Mouse (Mus musculus) lung, postnatal 4 days (tissue): ENCODE measurements at regions not wholly inside any gene's neighbourhood (a gene's known extent, or its start where the extent isn't known, plus 50 kb on each side); places are given as distances from the start of the nearest gene placed in this dataset.
A peak's percentile ranks its signal among the peaks of the same experiment; 100 is the strongest.

Experiments
- DNase-seq, 2 experiments: peaks; one replicate each; pipeline ENCODE4 v3.0.0; 2021

DNA sequence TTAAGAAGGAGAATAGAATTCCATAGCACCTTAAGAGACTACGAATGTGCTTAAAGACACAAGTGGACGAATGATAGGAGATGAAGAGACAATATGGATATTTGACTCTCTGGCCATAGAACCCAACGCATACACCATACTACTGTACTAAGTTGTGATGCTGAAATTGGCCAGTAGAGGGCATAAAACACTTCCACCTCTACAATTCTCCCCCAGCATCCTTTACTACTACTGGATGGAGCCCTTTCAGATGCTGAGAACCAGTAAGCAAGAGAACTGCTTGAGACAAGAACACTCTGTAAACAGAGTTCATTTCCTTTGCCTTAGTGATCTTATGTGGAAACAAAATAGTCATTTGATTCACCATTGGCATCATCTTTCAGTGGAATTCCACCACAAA, 96.9 kb upstream of the Col1a2 start:
- peak in 1 of 2 experiments; percentile 21 for DNase-seq

DNA sequence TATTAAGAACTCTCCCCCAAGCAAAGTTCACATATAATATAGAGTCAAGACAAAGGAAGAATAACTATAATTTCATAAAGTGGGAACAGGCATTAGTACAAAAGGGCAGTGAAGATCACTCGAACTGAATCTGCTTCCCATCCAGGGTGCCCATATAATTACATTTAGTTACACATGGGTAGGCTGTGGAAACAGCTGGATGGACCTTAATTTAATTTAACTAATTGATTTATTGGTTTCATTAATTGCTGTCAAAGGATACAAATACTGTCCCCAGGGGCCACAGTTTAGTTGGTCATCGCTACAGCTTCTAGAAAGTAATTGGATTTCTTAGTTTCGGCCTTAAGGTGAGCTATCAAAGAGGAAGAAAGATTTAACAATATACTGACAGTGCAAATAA, 91.4 kb upstream of the Col1a2 start:
- DNase-seq: no peak

DNA sequence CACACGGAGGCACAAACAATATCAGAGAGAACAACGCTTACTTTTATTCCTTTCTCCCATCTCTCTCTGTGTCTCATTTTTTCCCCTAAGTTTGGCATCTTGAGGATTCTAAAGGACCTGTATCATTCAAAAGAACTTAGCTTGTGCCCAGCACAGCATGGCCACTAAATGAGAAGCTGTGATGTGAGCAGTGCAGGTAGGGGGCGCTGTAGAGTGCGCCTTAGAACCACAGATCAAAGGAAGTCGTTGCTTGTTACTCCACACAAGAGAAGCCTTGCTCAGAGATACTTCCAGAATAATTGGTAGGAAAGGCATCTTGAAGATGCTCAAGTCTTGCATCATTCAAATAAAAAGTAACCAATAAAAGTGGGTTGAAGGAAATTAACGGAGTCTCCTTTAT, 90.4 kb upstream of the Col1a2 start:
- peak; percentile 56 to 64 for DNase-seq

GRCm38 (mm10) chr6:4415206-4415605, 89.4 kb upstream of the Col1a2 start:
- no peak for DNase-seq

DNA sequence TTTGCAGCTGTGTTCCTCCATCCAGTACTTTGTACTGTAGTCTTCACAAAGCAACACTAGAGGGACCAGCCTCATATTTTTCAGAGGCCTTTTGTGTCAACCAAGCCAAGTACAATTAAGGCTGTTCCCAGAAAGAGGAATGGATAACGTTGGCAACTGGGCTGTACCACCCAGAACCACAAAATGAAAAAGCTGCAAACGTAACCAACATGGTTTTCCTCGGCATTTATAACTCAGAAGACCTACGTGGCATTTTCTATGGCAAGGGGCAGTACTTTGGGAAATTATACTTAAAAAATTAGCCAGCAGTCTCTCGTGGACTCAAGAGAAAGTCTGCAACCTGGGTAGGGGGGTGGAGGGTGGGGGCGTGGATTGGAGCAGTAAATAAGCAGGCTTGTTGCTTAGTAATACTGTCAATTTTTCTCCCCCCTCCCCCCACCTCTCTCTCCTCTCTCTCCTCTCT, 87.3 kb upstream of the Col1a2 start:
- peak in 1 of 2 experiments; percentile 15 for DNase-seq

- no peak for DNase-seq
Observed at GRCm38 (mm10) chr6:4418376-4418775, 86.2 kb upstream of the Col1a2 start.

DNA sequence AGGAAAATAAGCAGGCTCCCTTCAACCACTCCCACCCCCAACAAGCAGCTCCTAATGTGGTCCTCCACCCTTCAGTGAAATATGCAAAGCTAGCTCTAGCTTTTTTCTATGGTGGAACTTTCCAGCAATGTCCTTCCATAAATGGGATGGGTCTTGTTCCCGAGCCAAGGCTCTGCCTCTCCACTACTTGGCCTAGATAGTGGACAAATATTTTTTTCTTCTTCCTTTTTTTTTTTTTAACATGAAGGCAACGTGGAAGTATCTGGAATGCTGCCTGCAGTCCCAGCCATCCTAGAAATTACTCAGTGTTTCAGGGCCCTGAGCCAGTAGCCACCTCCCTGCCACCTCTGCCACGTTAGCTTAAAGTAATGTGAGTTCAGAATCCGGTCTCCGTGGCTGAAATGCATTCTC, 85.7 kb upstream of the Col1a2 start:
- peak; percentile 56 to 72 for DNase-seq

DNA sequence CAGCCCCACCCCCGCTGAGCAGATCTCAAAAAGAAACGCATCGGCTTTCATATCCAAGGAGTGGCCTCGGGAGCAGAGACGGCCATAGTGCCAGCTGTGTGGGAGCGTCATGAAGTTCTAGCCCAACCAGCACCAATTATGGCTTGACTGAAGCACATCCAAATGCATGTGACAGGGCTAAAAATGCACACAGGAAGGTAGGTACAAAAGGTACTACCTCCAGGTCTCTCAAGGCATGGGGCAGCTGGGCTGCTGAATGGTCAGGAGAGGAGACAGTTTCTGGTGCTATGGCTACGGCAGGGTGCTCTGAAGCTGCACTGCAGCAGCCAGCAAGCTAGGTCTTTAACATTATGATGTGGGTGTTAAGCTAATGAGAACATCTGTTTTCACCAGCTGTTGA, 83.1 kb upstream of the Col1a2 start:
- DNase-seq: no peak

GRCm38 (mm10) chr6:4427122-4427521, 77.5 kb upstream of the Col1a2 start:
- DNase-seq: no peak

GRCm38 (mm10) chr6:4430704-4431310, 73.8 kb upstream of the Col1a2 start:
- DNase-seq: peak; percentile 14 to 29

DNA sequence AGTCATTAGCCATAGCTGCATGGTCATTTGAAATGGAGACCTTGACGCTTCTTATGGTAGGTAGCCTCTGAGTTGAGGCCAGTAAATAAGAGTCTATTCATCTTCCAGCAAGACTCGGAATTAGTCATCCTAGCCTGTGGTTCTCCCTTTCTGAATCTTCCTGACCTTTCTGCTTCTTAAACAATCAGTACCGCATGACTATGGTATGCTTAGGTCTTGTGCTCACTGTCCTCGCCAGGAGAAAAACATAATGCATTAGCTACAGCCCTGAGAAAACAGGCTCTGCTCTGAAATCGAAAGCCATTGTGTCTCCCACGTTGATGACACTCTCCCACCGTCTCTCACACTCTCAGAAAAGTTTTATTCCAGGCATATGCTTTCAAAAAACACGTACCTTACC, 72.4 kb upstream of the Col1a2 start:
- DNase-seq: no peak

DNA sequence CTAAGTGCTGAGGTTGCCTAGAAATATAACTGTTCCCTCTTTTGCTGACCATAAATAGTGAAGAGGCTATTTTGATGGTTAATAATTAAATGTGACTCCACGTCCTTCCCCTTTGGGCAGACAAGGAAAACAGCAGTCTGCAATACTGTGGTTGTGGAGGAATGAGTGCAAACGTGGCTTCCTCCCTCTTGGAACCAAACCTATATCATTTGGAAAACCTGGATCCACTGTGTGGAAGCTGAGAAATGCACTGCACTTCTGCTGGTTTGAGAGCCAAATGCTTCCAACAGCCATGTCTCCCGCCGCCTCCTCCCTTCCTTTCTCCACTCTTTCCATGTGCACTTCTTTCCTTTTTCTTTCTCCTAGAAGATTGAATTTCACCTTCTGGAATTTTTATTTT, 68.2 kb upstream of the Col1a2 start:
- no peak for DNase-seq

DNA sequence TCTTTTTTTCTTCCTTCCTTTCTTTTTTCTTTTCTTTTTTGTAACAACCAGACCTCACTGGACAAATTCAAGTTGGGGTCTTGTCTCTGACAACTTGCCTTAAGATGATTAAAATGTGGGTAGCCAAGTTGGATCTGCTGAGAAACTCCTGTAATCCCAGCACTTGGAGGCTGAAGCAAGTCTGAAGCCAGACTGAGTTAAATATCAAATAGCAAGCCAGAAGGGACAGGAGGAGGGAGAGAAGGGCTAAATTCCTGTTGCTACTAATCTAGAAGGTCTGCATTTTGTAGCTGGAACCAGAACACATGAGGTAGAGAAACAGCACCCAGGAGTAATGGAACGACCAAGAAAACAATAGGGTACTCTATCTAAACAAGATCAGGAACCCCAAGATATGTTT, 67.7 kb upstream of the Col1a2 start:
- no peak for DNase-seq

- DNase-seq: no peak
Observed at GRCm38 (mm10) chr6:4441618-4442167, 62.9 kb upstream of the Col1a2 start.

DNA sequence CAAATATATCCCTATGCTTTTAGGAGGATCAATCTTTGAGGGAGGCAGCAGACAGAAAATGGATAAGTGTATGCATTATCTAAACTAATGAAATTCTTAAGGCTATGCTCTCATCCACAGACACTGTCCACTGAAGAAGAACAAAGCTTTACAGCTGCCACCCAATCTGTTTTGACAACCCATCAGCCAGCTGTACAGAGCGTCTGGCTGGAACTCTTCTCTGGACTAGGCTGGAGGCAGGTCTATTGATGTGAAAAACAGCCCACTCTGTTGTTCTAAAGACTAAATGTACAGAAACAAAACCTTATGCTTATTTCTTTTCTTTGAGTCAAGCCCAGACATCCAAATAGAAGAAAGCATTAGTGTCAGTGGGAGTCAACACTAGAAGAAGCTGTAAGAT, 58.7 kb upstream of the Col1a2 start:
- no peak for DNase-seq

- no peak for DNase-seq
Observed at GRCm38 (mm10) chr6:4451227-4451626, 53.4 kb upstream of the Col1a2 start.
